Mouse (Mus musculus) spleen, postnatal 36 days (tissue): ENCODE results near the gene Zfp11.

Experiments
- DNase-seq, 2 experiments: peaks; one replicate each; pipeline ENCODE4 v3.0.0; 2022; ENCODE audit warnings: low spot score in 2 of 2, mixed read lengths in 1 of 2

Gene Zfp11

DNA sequence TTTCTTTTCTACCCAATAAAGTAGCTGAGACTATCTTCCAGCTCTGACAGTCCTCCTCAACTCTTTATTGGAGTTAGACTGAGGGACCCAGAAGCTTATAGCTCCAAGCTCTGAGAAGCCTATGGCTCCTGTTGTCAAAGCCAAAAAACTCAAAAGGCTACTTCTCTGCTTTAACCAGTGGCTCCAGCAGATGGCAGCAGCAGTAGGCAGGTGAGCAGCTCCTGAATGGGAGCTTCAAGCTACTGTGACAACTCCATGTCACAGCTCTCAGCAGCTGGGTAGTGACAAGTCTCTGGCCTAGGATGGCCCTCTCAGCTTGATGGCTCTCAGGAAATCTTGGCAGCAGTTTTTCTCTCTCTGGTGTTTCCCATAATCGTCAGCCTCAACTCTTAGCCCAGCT is 58.8 kb downstream of the Zfp11 start:
- DNase-seq = peak; percentile 22 to 36

- DNase-seq = no peak
Observed at GRCm38 (mm10) chr5:129607476-129607875, 62.4 kb downstream of the Zfp11 start.
